In the genomic region with DNA sequence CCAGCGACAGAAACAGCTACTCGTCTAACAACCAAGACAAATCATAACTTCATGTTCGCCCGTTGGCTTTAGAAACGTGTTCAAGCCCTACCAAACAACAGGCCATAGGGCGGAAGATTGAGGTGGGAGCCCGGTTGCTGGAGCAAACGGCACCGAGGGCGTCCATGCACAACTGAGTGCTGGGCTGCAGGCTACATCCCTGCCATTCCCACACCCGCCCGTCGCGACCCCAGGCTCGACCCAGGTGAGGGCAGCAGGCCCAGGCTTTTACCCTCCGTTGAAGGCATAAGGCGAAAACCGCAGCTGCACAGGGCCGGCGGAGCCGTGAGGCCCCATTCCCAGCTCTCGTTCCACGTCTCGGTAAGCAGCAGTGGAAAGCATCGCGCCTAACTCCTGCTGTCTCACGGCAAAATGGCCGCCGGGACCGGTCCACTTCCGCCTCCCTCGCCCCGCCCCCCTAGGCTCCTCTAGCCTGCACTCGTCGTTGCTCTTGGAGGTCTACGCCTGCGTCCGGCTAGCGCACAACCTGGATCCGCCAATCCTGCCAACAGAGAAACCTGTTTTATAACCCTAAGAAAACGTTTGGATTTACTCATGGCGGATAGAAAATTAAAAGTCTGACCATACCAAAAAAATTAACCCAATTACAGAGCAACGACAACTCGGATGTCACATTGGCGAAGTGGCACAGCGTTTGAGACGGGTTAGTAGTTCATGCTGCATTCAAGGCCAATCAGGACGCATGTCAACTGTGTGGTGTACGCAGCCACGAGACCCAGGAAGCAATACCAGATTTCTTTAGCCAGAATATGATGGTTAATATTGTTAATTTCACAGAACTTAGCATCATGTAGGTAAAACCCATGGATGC, we compare ENCODE assay signal across 8 mouse cellular contexts. TPM values are rescaled to one million over a fixed set of nuclear protein-coding genes. Genes with fewer than 3 reads are reported as not detected.
A peak's percentile ranks its signal among the peaks of the same experiment; 100 is the strongest.
DNase-seq lines count a peak whose midpoint lies in the region; ATAC-seq and TF ChIP-seq lines count a peak whose summit lies in the region.

No protein-coding gene starts in this region.

- H3K9me3 ChIP-seq in hindbrain, postnatal 0 days (ENCODE audit: low read length), result no peaks in the 10 kb centered on the region

- peak overlapping the region; percentile 92 for H3K4me2 ChIP-seq in hindbrain, postnatal 0 days (ENCODE audit: low read depth, low read length)

- peak; percentile 97 for ATAC-seq in hindbrain, postnatal 0 days
- ATAC-seq in megakaryocyte, adult 5-6 weeks (ENCODE audit: poor library complexity, severe bottlenecking), result peak; percentile 85

- peak overlapping the region; percentile 98 for H3K27ac ChIP-seq in hindbrain, postnatal 0 days
- peak overlapping the region; percentile 95 for H3K27ac ChIP-seq in left cerebral cortex, adult 2 months

- intact Hi-C loops in left cerebral cortex, adult 2 months (cut with DNase I), result loop anchor here (2.0 kb wide), 1 partner anchor 67 kb away; a partner anchor contains a TSS

- H3K4me3 ChIP-seq in hindbrain, postnatal 0 days (ENCODE audit: low read length), result peak overlapping the region; percentile 86
- peak overlapping the region; percentile 60 for H3K4me3 ChIP-seq in left cerebral cortex, adult 2 months

- H3K4me1 ChIP-seq in hindbrain, postnatal 0 days (ENCODE audit: insufficient read depth, low read length), result peaks cover 15% of the 10 kb centered on the region

- WGBS in hindbrain, postnatal 0 days, result under 1% methylated on average over 50 of the region's 50 CpGs

- peaks cover 4% of the 10 kb centered on the region for H3K36me3 ChIP-seq in hindbrain, postnatal 0 days (ENCODE audit: insufficient read depth, low read length)

- H3K27me3 ChIP-seq in hindbrain, postnatal 0 days (ENCODE audit: insufficient read depth, low read length), result no peaks in the 10 kb centered on the region

- peak; percentile 80 for DNase-seq in WW6 (ENCODE audit: low read depth, low spot score)
- peak; percentile 91 to 93 for DNase-seq in cerebellum, postnatal 4 days (ENCODE audit: low spot score in 2 of 2)
- peak; percentile 94 for DNase-seq in gastrocnemius, adult 18-20 months (ENCODE audit: low spot score)
- peak; percentile 97 for DNase-seq in hindbrain, postnatal 0 days (ENCODE audit: low spot score)
- DNase-seq in left cerebral cortex, adult 2 months (ENCODE audit: extremely low spot score in 1 of 2, low spot score in 2 of 2), result peak; percentile 93 to 94
- peak; percentile 96 for DNase-seq in right cerebral cortex, adult 2 months (ENCODE audit: low spot score in 2 of 2)
- peak; percentile 96 for DNase-seq in urinary bladder, postnatal 14 days (ENCODE audit: low spot score)

- TF ChIP-seq CTCF in hindbrain, postnatal 0 days (IDR thresholded peaks at IDR 0.05; ENCODE audit: low read depth), result 0 out of 2 replicates have a peak, but pooled peaks have one; percentile 2
- TF ChIP-seq CTCF in left cerebral cortex, adult 2 months (IDR thresholded peaks at IDR 0.05), result no peak

- H3K9ac ChIP-seq in hindbrain, postnatal 0 days (replicated peaks; ENCODE audit: low read length), result peak overlapping the region; percentile 88

RNA-seq across cellular contexts. Expression of a gene that starts 1.4 kb away (rescaled TPM):
- total RNA-seq in gastrocnemius, adult 18-20 months (2021), result 100 to 1,000 TPM; 105 to 115 TPM
- 91.8 and 101 TPM in 2 replicates for total RNA-seq in hindbrain, postnatal 0 days (2014; rRNA removed)
- 273 TPM in 2 replicates for polyA plus RNA-seq in hindbrain, postnatal 0 days (2015; fragmentation: Nextera tagmentation; extraction: Ambion mirVana)
- total RNA-seq in left cerebral cortex, adult 2 months (2021), result 100 to 1,000 TPM; 118 to 122 TPM
- total RNA-seq in megakaryocyte, adult 5-6 weeks (2015), result 147 and 148 TPM in 2 replicates
- total RNA-seq in megakaryocyte, adult 5-6 weeks (2017), result 126 and 144 TPM in 2 replicates

RNA-seq across cellular contexts. Expression of a gene that starts 1.6 kb away (rescaled TPM):
- 1 to 10 TPM; 6.7 to 7.0 TPM for total RNA-seq in gastrocnemius, adult 18-20 months (2021)
- 56.3 and 57.4 TPM in 2 replicates for total RNA-seq in hindbrain, postnatal 0 days (2014; rRNA removed)
- 40.6 and 42.8 TPM in 2 replicates for polyA plus RNA-seq in hindbrain, postnatal 0 days (2015; fragmentation: Nextera tagmentation; extraction: Ambion mirVana)
- 10 to 100 TPM; 29.3 to 32.2 TPM for total RNA-seq in left cerebral cortex, adult 2 months (2021)
- 65.2 and 68.3 TPM in 2 replicates for total RNA-seq in megakaryocyte, adult 5-6 weeks (2015)
- 42.1 and 50.2 TPM in 2 replicates for total RNA-seq in megakaryocyte, adult 5-6 weeks (2017)

RNA-seq across cellular contexts. Expression of a gene that starts 29.0 kb away (rescaled TPM):
- 10 to 100 TPM; 13.8 to 19.2 TPM for total RNA-seq in gastrocnemius, adult 18-20 months (2021)
- 51.5 and 68.4 TPM in 2 replicates for total RNA-seq in hindbrain, postnatal 0 days (2014; rRNA removed)
- polyA plus RNA-seq in hindbrain, postnatal 0 days (2015; fragmentation: Nextera tagmentation; extraction: Ambion mirVana), result 48.7 and 49.2 TPM in 2 replicates
- total RNA-seq in left cerebral cortex, adult 2 months (2021), result 10 to 100 TPM; 19.1 to 21.0 TPM
- 33.8 and 35.0 TPM in 2 replicates for total RNA-seq in megakaryocyte, adult 5-6 weeks (2015)
- total RNA-seq in megakaryocyte, adult 5-6 weeks (2017), result 30.7 and 48.8 TPM in 2 replicates

Comparison
In these comparisons a context has a peak if more than half of its experiments do, and no peak if none do; other contexts are left out.
1. Peak in every context shown above with its lines: DNase-seq, ATAC-seq, H3K4me3 ChIP-seq and H3K27ac ChIP-seq.